Comparison of ENCODE assay signal across 8 mouse cellular contexts in the genomic region with DNA sequence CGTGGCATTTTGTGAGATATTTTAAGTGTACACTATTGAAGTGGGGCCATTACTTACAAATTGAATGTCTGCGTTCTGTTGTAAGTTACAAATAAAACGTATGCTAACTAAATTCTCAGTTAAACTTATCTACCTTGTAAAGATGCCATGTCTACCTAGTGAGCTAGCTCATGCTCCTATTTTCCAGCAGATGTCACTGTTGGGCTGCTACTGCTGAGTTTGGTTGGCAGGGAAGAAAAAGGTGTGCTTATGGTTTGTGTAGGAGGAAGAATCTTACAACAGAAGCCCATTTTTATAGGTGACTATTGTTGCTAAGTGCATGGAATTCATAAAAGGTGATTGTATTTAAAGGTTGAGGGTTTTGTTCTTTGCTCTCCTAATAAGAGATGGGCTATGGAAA. TPM values are rescaled to one million over a fixed set of nuclear protein-coding genes. Genes with fewer than 3 reads are reported as not detected.
DNase-seq lines count a peak whose midpoint lies in the region; ATAC-seq and TF ChIP-seq lines count a peak whose summit lies in the region.

No protein-coding gene starts in this region.

- H3K4me3 ChIP-seq in kidney, adult 2 months (ENCODE audit: insufficient read depth, low read depth, low read length): no peak overlapping the region
- H3K4me3 ChIP-seq in embryonic facial prominence, embryonic 11.5 days (ENCODE audit: low read depth, low read length): no peak overlapping the region
- H3K4me3 ChIP-seq in midbrain, embryonic 15.5 days: no peak overlapping the region

- peak; percentile 40 for DNase-seq in kidney, adult 2 months
- no peak for DNase-seq in kidney, adult 18-20 months
- peak; percentile 64 for DNase-seq in CD4-positive helper T cell, adult 2 months (ENCODE audit: low read depth, low spot score)
- DNase-seq in Muller cell, postnatal 12 days (ENCODE audit: inconsistent ontology term): peak; percentile 23
- peak; percentile 57 for DNase-seq in embryonic facial prominence, embryonic 11.5 days (ENCODE audit: low spot score)
- DNase-seq in layer of hippocampus, adult 9-10 months (ENCODE audit: low spot score): no peak
- no peak for DNase-seq in heart, adult 11 months

- H3K27ac ChIP-seq in kidney, adult 2 months (ENCODE audit: insufficient read depth, low read depth, low read length): no peak overlapping the region
- H3K27ac ChIP-seq in embryonic facial prominence, embryonic 11.5 days (replicated peaks; ENCODE audit: low read depth, low read length): no peak overlapping the region
- no peak overlapping the region for H3K27ac ChIP-seq in midbrain, embryonic 15.5 days

- no peaks in the 10 kb centered on the region for H3K4me1 ChIP-seq in kidney, adult 2 months (ENCODE audit: control insufficient read depth, insufficient read depth, low read length)
- H3K4me1 ChIP-seq in embryonic facial prominence, embryonic 11.5 days (ENCODE audit: control insufficient read depth, insufficient read depth, low read length): no peaks in the 10 kb centered on the region
- H3K4me1 ChIP-seq in midbrain, embryonic 15.5 days: 0 out of 2 replicates have a peak, but pooled peaks cover 3% of the 10 kb centered on the region

- no peak for ATAC-seq in embryonic facial prominence, embryonic 11.5 days (replicated peaks; ENCODE audit: insufficient number of reproducible peaks, low FRiP score, low TSS enrichment, low read depth)
- 0 out of 2 replicates have a peak, but pooled peaks have one; percentile 60 for ATAC-seq in midbrain, embryonic 15.5 days (replicated peaks)

- TF ChIP-seq POLR2A in kidney, adult 2 months (IDR thresholded peaks at IDR 0.05; ENCODE audit: low read depth, low read length): no peak

- WGBS in kidney, adult 2 months: 66% methylated on average over 3 of the region's 3 CpGs
- WGBS in embryonic facial prominence, embryonic 11.5 days: 67% methylated on average over 3 of the region's 3 CpGs
- WGBS in midbrain, embryonic 15.5 days: 68% methylated on average over 3 of the region's 3 CpGs

- no peak overlapping the region for H3K4me2 ChIP-seq in embryonic facial prominence, embryonic 11.5 days (ENCODE audit: low read depth, low read length)
- H3K4me2 ChIP-seq in midbrain, embryonic 15.5 days: no peak overlapping the region

- no peaks in the 10 kb centered on the region for H3K9me3 ChIP-seq in embryonic facial prominence, embryonic 11.5 days (replicated peaks; ENCODE audit: control insufficient read depth, low read length)
- no peaks in the 10 kb centered on the region for H3K9me3 ChIP-seq in midbrain, embryonic 15.5 days

- no peaks in the 10 kb centered on the region for H3K36me3 ChIP-seq in kidney, adult 2 months (ENCODE audit: control insufficient read depth, insufficient read depth, low read length)
- no peaks in the 10 kb centered on the region for H3K36me3 ChIP-seq in embryonic facial prominence, embryonic 11.5 days (replicated peaks; ENCODE audit: control insufficient read depth, insufficient read depth, low read depth, low read length)
- H3K36me3 ChIP-seq in midbrain, embryonic 15.5 days (replicated peaks): no peaks in the 10 kb centered on the region

- no peak overlapping the region for H3K9ac ChIP-seq in embryonic facial prominence, embryonic 11.5 days (replicated peaks; ENCODE audit: low read length)
- no peak overlapping the region for H3K9ac ChIP-seq in midbrain, embryonic 15.5 days

- TF ChIP-seq CTCF in kidney, adult 2 months (conservative IDR thresholded peaks at IDR 0.05; ENCODE audit: insufficient read depth, insufficient read length, low read depth, low read length): peak; percentile 77

- H3K27me3 ChIP-seq in kidney, adult 2 months (replicated peaks; ENCODE audit: control insufficient read depth, insufficient read depth, low read length): no peaks in the 10 kb centered on the region
- no peaks in the 10 kb centered on the region for H3K27me3 ChIP-seq in embryonic facial prominence, embryonic 11.5 days (ENCODE audit: control insufficient read depth, insufficient read depth, low read length)
- H3K27me3 ChIP-seq in midbrain, embryonic 15.5 days (replicated peaks): no peaks in the 10 kb centered on the region

RNA-seq across cellular contexts. Expression of a gene that starts 49.2 kb away (rescaled TPM):
- polyA plus RNA-seq in kidney, adult 2 months (2012; rRNA removed): 34.5 and 35.3 TPM in 2 replicates
- 16.8 and 18.3 TPM in 2 replicates for polyA plus RNA-seq in embryonic facial prominence, embryonic 11.5 days (2014; fragmentation: Nextera tagmentation; extraction: Ambion mirVana)
- polyA plus RNA-seq in midbrain, embryonic 15.5 days (2015; fragmentation: Nextera tagmentation; extraction: Ambion mirVana): 29.8 and 30.3 TPM in 2 replicates

Comparison
In these comparisons a context has a peak if more than half of its experiments do, and no peak if none do; other contexts are left out.
1. DNase-seq: peak in kidney, adult 2 months (single experiment), CD4-positive helper T cell, adult 2 months (single experiment), Muller cell, postnatal 12 days (single experiment) and embryonic facial prominence, embryonic 11.5 days (single experiment); none in kidney, adult 18-20 months (single experiment), layer of hippocampus, adult 9-10 months (single experiment) and heart, adult 11 months (single experiment).